Mouse (Mus musculus) limb, embryonic 14.5 days (tissue): ENCODE measurements around the gene Hnrnpab. TPM values are rescaled to one million over a fixed set of nuclear protein-coding genes. Genes with fewer than 3 reads are reported as not detected.

Experiments used
- ATAC-seq: fragments of 200-750 bp; cut with Nextera tagmentation; 2 replicates; pipeline ENCODE4 v1.8.0; 2017; ENCODE audit warnings: low read depth, moderate number of reproducible peaks, moderate TSS enrichment; ENCODE audit not compliant: low FRiP score
- DNase-seq: peaks from one replicate; pipeline ENCODE4 v3.0.0-alpha.2; 2015; ENCODE audit warnings: low spot score
- H3K27ac ChIP-seq: fragments of 300-500 bp; sonication (generic); replicated peaks from 2 replicates; pipeline ENCODE4 v1.5.1; 2014; ENCODE audit warnings: low read depth, mild to moderate bottlenecking, low read length, moderate library complexity, mixed read lengths
- H3K27me3 ChIP-seq: fragments of 300-500 bp; sonication (generic); 2 replicates; pipeline ENCODE4 v1.6.1; 2014; ENCODE audit warnings: low read length, mixed read lengths; ENCODE audit not compliant: control insufficient read depth, insufficient read depth
- H3K36me3 ChIP-seq: fragments of 300-500 bp; sonication (generic); 2 replicates; pipeline ENCODE4 v1.6.1; 2014; ENCODE audit warnings: mild to moderate bottlenecking, low read length, moderate library complexity, mixed read lengths; ENCODE audit not compliant: control insufficient read depth, insufficient read depth
- H3K4me1 ChIP-seq: fragments of 300-500 bp; sonication (generic); 2 replicates; pipeline ENCODE4 v1.6.1; 2014; ENCODE audit warnings: antibody characterized with exemption, low read length, mixed read lengths; ENCODE audit not compliant: control insufficient read depth, insufficient read depth
- H3K4me2 ChIP-seq: fragments of 300-500 bp; sonication (generic); replicated peaks from 2 replicates; pipeline ENCODE4 v1.6.1; 2014; ENCODE audit warnings: low read depth, mild to moderate bottlenecking, low read length, moderate library complexity; ENCODE audit not compliant: severe bottlenecking
- H3K4me3 ChIP-seq: fragments of 300-500 bp; sonication (generic); replicated peaks from 2 replicates; pipeline ENCODE4 v1.5.1; 2014; ENCODE audit warnings: low read length
- H3K9ac ChIP-seq: fragments of 300-500 bp; sonication (generic); 2 replicates; pipeline ENCODE4 v1.6.1; 2014; ENCODE audit warnings: mild to moderate bottlenecking, low read depth, low read length, moderate library complexity; ENCODE audit not compliant: severe bottlenecking
- H3K9me3 ChIP-seq: fragments of 300-500 bp; sonication (generic); 2 replicates; pipeline ENCODE4 v1.6.1; 2016; ENCODE audit warnings: low read length; ENCODE audit not compliant: control insufficient read depth
- POLR2A ChIP-seq: fragments of 200-500 bp; IDR thresholded peaks from 2 replicates; pipeline ENCODE4 v1.8.0; 2012; ENCODE audit warnings: inconsistent platforms, mild to moderate bottlenecking, moderate library complexity, borderline replicate concordance; ENCODE audit not compliant: insufficient read depth, insufficient read length; ENCODE audit errors: extremely low read depth
- WGBS: fragments of 180-500 bp; shearing (Covaris S2); extraction: QIAGEN DNeasy Blood & Tissue Kit; methylation state at CpG from one replicate; pipeline ENCODE4 v1.1.7; 2014; 5-methylcytosine and 5-hydroxymethylcytosine counted together
- polyA plus RNA-seq, 2 experiments: library from polyadenylated mRNA; depleted of rRNA in 1 of 2; stranded (reverse) in 1 of 2; unstranded in 1 of 2; fragments of >200 nt; fragmentation: Nextera tagmentation in 1 of 2; extraction: Ambion mirVana in 1 of 2; gene quantifications; 2 replicates each; pipeline versions ENCODE4 v1.2.1 to v1.2.3; 2012 to 2014

Gene Hnrnpab
- polyA plus RNA-seq, 2 experiments = 480 to 516 TPM

GRCm38 (mm10) chr11:51627425-51627824 lies 20.8 kb upstream of the Hnrnpab start:
- peaks cover 65% of the 10 kb centered on the region for H3K36me3 ChIP-seq
- H3K27ac ChIP-seq = no peak overlapping the region
- H3K4me1 ChIP-seq = no peaks in the 10 kb centered on the region
- no peaks in the 10 kb centered on the region for H3K9me3 ChIP-seq
- 93% methylated on average over 9 of the region's 9 CpGs for WGBS
- ATAC-seq (no peak), DNase-seq (no peak)
- H3K27me3 ChIP-seq = no peaks in the 10 kb centered on the region
- TF ChIP-seq POLR2A = no peak
- H3K4me3 ChIP-seq = no peak overlapping the region
- no peak overlapping the region for H3K4me2 ChIP-seq
- no peak overlapping the region for H3K9ac ChIP-seq

DNA sequence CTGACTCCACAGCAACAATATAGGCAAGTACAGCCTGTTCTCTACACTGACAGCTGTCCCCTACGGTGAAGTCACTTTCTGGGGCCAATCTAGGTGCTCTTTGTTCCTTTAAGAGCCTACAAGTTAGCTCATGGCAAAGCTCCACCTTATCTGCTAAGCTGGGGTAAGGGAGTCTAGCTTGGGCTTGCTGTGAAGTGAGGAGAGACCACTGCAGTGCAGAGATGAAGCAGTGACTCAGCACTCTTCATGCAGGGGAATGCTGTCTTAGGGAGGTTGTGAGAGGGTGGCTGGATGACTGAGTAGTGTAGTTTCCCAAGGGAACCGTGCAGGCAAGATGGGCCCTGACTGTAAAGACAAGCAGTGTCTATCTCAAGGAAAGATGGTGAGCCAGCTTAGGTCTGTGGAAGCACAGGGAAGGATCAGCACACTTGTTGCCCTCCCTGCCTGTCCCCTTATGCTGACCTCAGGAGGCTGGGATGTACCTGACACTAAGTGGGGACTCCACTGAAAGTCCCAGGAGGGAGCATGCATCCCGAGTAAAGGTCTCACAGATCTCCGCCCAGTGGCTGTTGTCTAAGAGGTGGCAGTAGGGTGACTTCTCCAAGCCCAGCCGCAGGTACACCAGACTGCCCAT lies 18.7 kb upstream of the Hnrnpab start:
- DNase-seq (no peak), ATAC-seq (no peak)
- Histone ChIP-seq H3K9me3 (no peaks in the 10 kb centered on the region), H3K36me3 (peaks cover 72% of the 10 kb centered on the region), H3K9ac (no peak overlapping the region), H3K4me2 (no peak overlapping the region), H3K4me3 (no peak overlapping the region), H3K4me1 (peaks cover 9% of the 10 kb centered on the region; the same call in 1 of the 2 replicates), H3K27me3 (no peaks in the 10 kb centered on the region), H3K27ac (no peak overlapping the region)
- TF ChIP-seq POLR2A = no peak
- 74% methylated on average over 5 of the region's 5 CpGs for WGBS

GRCm38 (mm10) chr11:51622971-51623491 lies 16.4 kb upstream of the Hnrnpab start:
- H3K4me1 ChIP-seq = peaks cover 9% of the 10 kb centered on the region
- no peak overlapping the region for H3K4me2 ChIP-seq
- TF ChIP-seq POLR2A = no peak
- H3K9ac ChIP-seq = no peak overlapping the region
- no peak overlapping the region for H3K4me3 ChIP-seq
- no peak overlapping the region for H3K27ac ChIP-seq
- H3K36me3 ChIP-seq = peaks cover 60% of the 10 kb centered on the region
- ATAC-seq (no peak), DNase-seq (no peak)
- H3K27me3 ChIP-seq = no peaks in the 10 kb centered on the region
- H3K9me3 ChIP-seq = no peaks in the 10 kb centered on the region
- 91% methylated on average over 7 of the region's 7 CpGs for WGBS

DNA sequence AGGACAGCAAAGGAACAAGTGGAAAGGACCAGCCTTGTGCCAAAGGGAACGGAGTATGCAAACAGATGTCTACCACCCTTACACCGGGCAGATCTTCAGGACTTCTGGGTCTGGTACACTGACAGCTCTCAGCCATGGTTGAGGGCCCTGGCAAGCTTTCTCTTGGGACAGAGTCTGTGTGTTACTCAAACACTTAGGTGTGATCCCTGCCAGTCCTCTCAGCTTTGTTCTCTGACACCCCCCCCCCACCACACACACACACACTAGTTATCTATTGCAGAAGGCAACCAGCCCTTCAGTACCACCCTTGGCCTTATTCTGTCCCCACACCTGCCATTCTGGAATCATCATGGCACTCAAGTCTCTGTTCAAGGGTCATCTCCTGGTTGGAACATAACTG lies 15.1 kb upstream of the Hnrnpab start:
- ATAC-seq (no peak), DNase-seq (no peak)
- no peaks in the 10 kb centered on the region for H3K9me3 ChIP-seq
- H3K4me1 ChIP-seq = peaks cover 9% of the 10 kb centered on the region
- H3K27ac ChIP-seq = no peak overlapping the region
- no peak overlapping the region for H3K9ac ChIP-seq
- no peak overlapping the region; the same call in 1 of the 2 replicates for H3K4me3 ChIP-seq
- no peak overlapping the region for H3K4me2 ChIP-seq
- H3K36me3 ChIP-seq = peaks cover 48% of the 10 kb centered on the region
- TF ChIP-seq POLR2A = no peak
- 96% methylated on average over 2 of the region's 2 CpGs for WGBS
- H3K27me3 ChIP-seq = no peaks in the 10 kb centered on the region

GRCm38 (mm10) chr11:51620084-51620483 lies 13.4 kb upstream of the Hnrnpab start:
- Histone ChIP-seq H3K4me2 (peak overlapping the region; percentile 70), H3K9ac (peak overlapping the region; percentile 76), H3K36me3 (peaks cover 33% of the 10 kb centered on the region), H3K9me3 (no peaks in the 10 kb centered on the region), H3K27me3 (no peaks in the 10 kb centered on the region), H3K27ac (peak overlapping the region; percentile 44; the same call in 1 of the 2 replicates), H3K4me3 (peak overlapping the region; percentile 81), H3K4me1 (peaks cover 9% of the 10 kb centered on the region)
- no peak for TF ChIP-seq POLR2A
- no peak for DNase-seq
- ATAC-seq = no peak
- 1% methylated on average over 11 of the region's 11 CpGs for WGBS
